Mouse (Mus musculus) heart, embryonic 10.5 days (tissue): ENCODE results near the gene 3110082I17Rik. TPM values are rescaled to one million over a fixed set of nuclear protein-coding genes. Genes with fewer than 3 reads are reported as not detected.
A peak's percentile ranks its signal among the peaks of the same experiment; 100 is the strongest.

Experiments used
- DNase-seq: peaks from one replicate; pipeline ENCODE4 v3.0.0-alpha.2; 2017; ENCODE audit warnings: low spot score
- H3K27ac ChIP-seq: fragments of 300-500 bp; sonication (generic); 2 replicates; pipeline ENCODE4 v1.5.1; 2016; ENCODE audit warnings: mild to moderate bottlenecking
- H3K27me3 ChIP-seq: fragments of 300-500 bp; sonication (generic); 2 replicates; pipeline ENCODE4 v1.6.1; 2016; ENCODE audit warnings: mild to moderate bottlenecking; ENCODE audit not compliant: poor library complexity, insufficient read depth, severe bottlenecking
- H3K36me3 ChIP-seq: fragments of 300-500 bp; sonication (generic); 2 replicates; pipeline ENCODE4 v1.6.1; 2016; ENCODE audit warnings: mild to moderate bottlenecking, moderate library complexity
- H3K4me1 ChIP-seq: fragments of 300-500 bp; sonication (generic); 2 replicates; pipeline ENCODE4 v1.6.1; 2016; ENCODE audit warnings: mild to moderate bottlenecking
- H3K4me3 ChIP-seq: fragments of 300-500 bp; sonication (generic); 2 replicates; pipeline ENCODE4 v1.5.1; 2016; ENCODE audit warnings: mild to moderate bottlenecking, moderate library complexity
- H3K9me3 ChIP-seq: fragments of 300-500 bp; sonication (generic); 2 replicates; pipeline ENCODE4 v1.6.1; 2016; ENCODE audit warnings: mild to moderate bottlenecking, moderate library complexity
- WGBS: fragments of 180-500 bp; shearing (Covaris S2); methylation state at CpG from one replicate; pipeline ENCODE4 v1.1.7; 2016; 5-methylcytosine and 5-hydroxymethylcytosine counted together
- polyA plus RNA-seq: library from polyadenylated mRNA; unstranded; fragments of >200 nt; fragmentation: Nextera tagmentation; extraction: Ambion mirVana; gene quantifications from 2 replicates; pipeline ENCODE4 v1.2.1, GENCODE M21; 2016

Gene 3110082I17Rik
- polyA plus RNA-seq, 1 experiment from 2014 or later = 40.9 TPM

GRCm38 (mm10) chr5:139388195-139388570 is 72.1 kb downstream of the 3110082I17Rik start:
- Histone ChIP-seq H3K36me3 (peaks cover 14% of the 10 kb centered on the region), H3K4me1 (peaks cover 75% of the 10 kb centered on the region), H3K4me3 (no peak overlapping the region), H3K27ac (peak overlapping the region; percentile 78), H3K9me3 (no peaks in the 10 kb centered on the region), H3K27me3 (peaks cover 8% of the 10 kb centered on the region; the same call in 1 of the 2 replicates)
- WGBS = 71% methylated on average over 4 of the region's 4 CpGs
- no peak for DNase-seq

DNA sequence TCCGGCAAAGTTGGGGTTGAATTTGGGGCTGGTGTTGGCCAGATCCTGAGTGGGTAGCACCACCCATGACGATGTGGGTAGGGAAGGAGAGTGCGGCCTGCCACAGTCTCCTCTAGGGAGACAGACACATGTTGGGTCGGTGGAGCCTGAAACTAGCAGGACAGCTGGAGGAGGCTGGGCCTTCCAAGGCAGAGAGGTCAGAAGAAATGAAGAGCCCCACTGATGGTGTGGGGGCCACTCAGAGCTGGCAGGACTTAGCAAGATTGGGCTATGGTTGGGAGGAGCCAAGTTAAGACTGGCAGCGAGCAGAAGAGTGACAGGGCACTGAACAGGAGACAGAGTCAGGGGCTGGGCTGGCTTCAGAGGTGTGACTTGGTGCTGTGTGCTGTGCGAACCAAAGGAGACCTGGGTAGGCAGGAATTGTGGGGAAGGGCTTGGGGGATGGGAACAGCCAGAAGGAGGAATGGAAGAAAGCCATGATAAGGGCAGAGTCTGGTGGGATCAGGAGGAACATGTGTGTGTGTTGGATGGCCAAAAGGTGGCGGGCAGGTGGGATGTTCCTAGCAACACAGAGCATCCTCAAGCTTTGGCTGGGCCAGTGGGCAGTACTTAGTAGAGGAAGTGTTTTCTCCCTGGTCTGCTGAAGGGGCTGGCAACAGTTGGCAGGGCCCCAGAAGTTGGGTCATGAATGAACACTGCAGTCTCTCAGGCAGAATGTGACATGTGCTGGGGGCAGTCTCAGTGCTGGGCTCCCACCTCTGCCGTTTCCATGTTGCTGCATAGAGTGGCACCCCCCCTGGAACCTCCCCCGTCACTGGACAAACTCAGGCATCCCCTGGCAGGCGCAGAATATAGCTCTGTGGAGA is 72.8 kb downstream of the 3110082I17Rik start:
- no peak for DNase-seq
- Histone ChIP-seq H3K27ac (peak overlapping the region; percentile 78), H3K4me3 (no peak overlapping the region)

DNA sequence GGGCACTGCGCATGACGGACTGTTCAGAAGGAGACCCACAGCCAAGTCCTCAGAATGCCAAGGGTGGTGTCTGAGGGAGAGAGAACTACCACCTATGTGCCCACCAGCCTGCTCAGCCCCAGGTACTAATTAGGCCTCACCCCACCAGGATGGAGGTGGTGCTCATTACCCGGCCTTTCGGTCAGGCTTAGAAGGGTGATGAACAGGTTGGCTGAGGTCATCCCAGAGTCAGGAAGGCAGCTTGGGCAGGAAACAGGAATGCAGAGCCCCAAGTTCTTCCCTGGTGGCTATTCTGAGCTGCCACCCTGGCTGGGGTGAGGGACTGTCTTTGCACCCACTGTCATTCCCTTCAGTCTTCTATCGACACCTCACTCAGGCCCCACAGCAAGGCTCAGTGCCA is 74.3 kb downstream of the 3110082I17Rik start:
- H3K4me1 ChIP-seq = peaks cover 93% of the 10 kb centered on the region
- H3K27ac ChIP-seq = peak overlapping the region; percentile 85; the same call in 1 of the 2 replicates
- H3K4me3 ChIP-seq = no peak overlapping the region
- DNase-seq = no peak
- no peaks in the 10 kb centered on the region for H3K9me3 ChIP-seq
- no peaks in the 10 kb centered on the region for H3K27me3 ChIP-seq
- H3K36me3 ChIP-seq = peaks cover 4% of the 10 kb centered on the region; the same call in 1 of the 2 replicates
- 92% methylated on average over 5 of the region's 5 CpGs for WGBS

More for the DNA sequence above, 72.8 kb downstream of the 3110082I17Rik start:
- 77% methylated on average over 10 of the region's 10 CpGs for WGBS
- Histone ChIP-seq H3K36me3 (peaks cover 8% of the 10 kb centered on the region), H3K4me1 (peaks cover 82% of the 10 kb centered on the region), H3K27me3 (0 out of 2 replicates have a peak, but pooled peaks cover 3% of the 10 kb centered on the region), H3K9me3 (no peaks in the 10 kb centered on the region)

DNA sequence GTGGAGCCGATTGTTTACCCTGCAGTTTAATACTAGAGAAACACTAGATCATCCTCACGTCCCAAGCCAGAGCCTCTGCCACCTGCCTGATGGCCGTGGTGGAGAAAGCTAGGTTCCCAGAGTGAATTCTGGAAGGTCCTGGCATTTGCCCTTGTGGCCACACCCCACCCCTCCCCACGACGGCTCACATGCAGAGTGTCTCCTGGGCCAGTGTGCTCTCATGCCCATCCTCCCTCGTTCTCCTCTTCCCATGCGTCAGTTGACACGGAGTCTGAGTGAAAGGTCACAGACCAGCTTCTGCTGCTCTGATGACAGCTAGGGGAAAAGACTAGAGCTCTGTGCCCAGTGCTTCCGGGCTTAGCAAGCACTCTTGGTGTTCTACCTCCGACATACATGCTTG is 75.8 kb downstream of the 3110082I17Rik start:
- H3K27ac ChIP-seq = peak overlapping the region; percentile 85
- DNase-seq = no peak
- H3K9me3 ChIP-seq = no peaks in the 10 kb centered on the region
- peak overlapping the region; percentile 22; the same call in 1 of the 2 replicates for H3K4me3 ChIP-seq
- peaks cover 4% of the 10 kb centered on the region; the same call in 1 of the 2 replicates for H3K36me3 ChIP-seq
- no peaks in the 10 kb centered on the region for H3K27me3 ChIP-seq
- peaks cover 96% of the 10 kb centered on the region for H3K4me1 ChIP-seq
- WGBS = 29% methylated on average over 10 of the region's 10 CpGs

GRCm38 (mm10) chr5:139383234-139383633 is 77.1 kb downstream of the 3110082I17Rik start:
- DNase-seq = no peak
- Histone ChIP-seq H3K27me3 (no peaks in the 10 kb centered on the region), H3K4me1 (peaks cover 96% of the 10 kb centered on the region), H3K36me3 (peaks cover 4% of the 10 kb centered on the region; the same call in 1 of the 2 replicates), H3K4me3 (peak overlapping the region; percentile 82; the same call in 1 of the 2 replicates), H3K27ac (peak overlapping the region; percentile 85), H3K9me3 (no peaks in the 10 kb centered on the region)
- 76% methylated on average over 9 of the region's 9 CpGs for WGBS

GRCm38 (mm10) chr5:139382760-139383159 is 77.6 kb downstream of the 3110082I17Rik start:
- peak overlapping the region; percentile 82 for H3K4me3 ChIP-seq
- no peaks in the 10 kb centered on the region for H3K9me3 ChIP-seq
- H3K4me1 ChIP-seq = peaks cover 96% of the 10 kb centered on the region
- H3K27ac ChIP-seq = peak overlapping the region; percentile 85
- 19% methylated on average over 8 of the region's 8 CpGs for WGBS
- peak; percentile 96 for DNase-seq
- no peaks in the 10 kb centered on the region for H3K27me3 ChIP-seq
- peaks cover 4% of the 10 kb centered on the region; the same call in 1 of the 2 replicates for H3K36me3 ChIP-seq

DNA sequence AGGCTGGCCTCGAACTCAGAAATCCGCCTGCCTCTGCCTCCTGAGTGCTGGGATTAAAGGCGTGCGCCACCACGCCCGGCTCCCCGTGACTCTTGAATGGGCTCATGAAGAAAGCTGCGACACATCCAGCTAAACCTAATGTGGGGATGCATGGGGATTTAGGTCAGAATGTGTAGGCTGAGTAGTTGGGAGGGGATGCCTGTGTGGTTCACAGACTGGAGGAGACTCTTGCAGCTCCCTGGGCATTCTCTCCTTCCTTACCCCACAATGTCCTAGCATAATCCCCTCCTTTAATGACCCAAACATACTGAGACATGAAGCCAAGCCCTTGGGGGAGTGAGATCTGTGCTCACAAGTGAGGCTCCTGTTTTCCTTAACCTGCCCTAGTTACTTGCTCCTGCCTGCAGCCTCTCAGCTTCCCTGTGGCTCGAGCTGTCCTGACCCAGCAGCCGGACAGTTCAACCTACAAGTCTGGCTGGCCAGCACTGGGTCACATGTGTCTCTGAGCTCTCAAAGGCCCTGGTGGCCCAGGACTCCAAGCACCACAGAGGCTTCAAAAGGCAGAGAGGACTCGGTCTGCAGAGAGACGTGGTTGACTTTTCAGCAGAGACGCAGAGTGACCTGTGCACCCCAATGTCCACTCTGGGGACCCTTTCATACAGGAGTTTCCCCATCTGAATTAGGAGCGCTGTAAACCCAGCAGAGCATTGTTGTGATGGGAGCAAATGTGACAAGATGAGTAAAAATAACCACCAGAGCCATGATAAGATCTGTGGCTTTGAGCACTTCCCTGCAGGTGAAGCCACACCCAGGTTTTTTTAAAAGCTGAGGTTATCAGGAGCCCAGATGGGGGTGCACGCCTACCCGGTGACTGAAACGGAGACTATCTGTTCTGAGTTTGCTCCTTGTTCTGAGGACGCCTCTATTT is 78.5 kb downstream of the 3110082I17Rik start:
- DNase-seq = no peak

GRCm38 (mm10) chr5:139380385-139381248 is 79.7 kb downstream of the 3110082I17Rik start:
- Histone ChIP-seq H3K36me3 (no peaks in the 10 kb centered on the region; the same call in 1 of the 2 replicates), H3K9me3 (no peaks in the 10 kb centered on the region), H3K4me1 (peaks cover 100% of the 10 kb centered on the region), H3K4me3 (peak overlapping the region; percentile 82), H3K27ac (peak overlapping the region; percentile 91), H3K27me3 (no peaks in the 10 kb centered on the region)
- 2% methylated on average over 73 of the region's 73 CpGs for WGBS
- DNase-seq = peak; percentile 97

More for the DNA sequence above, 78.5 kb downstream of the 3110082I17Rik start:
- Histone ChIP-seq H3K36me3 (peaks cover 4% of the 10 kb centered on the region; the same call in 1 of the 2 replicates), H3K4me1 (peaks cover 97% of the 10 kb centered on the region), H3K4me3 (peak overlapping the region; percentile 82), H3K27ac (peak overlapping the region; percentile 85), H3K27me3 (no peaks in the 10 kb centered on the region), H3K9me3 (no peaks in the 10 kb centered on the region)
- WGBS = 56% methylated on average over 18 of the region's 18 CpGs

GRCm38 (mm10) chr5:139379771-139380384 is 80.4 kb downstream of the 3110082I17Rik start:
- H3K27ac ChIP-seq = peak overlapping the region; percentile 91
- no peak for DNase-seq
- peak overlapping the region; percentile 82 for H3K4me3 ChIP-seq
- H3K36me3 ChIP-seq = no peaks in the 10 kb centered on the region
- H3K27me3 ChIP-seq = no peaks in the 10 kb centered on the region
- H3K9me3 ChIP-seq = no peaks in the 10 kb centered on the region
- 25% methylated on average over 8 of the region's 8 CpGs for WGBS
- H3K4me1 ChIP-seq = peaks cover 99% of the 10 kb centered on the region

GRCm38 (mm10) chr5:139378986-139379629 is 81.2 kb downstream of the 3110082I17Rik start:
- H3K4me1 ChIP-seq = peaks cover 98% of the 10 kb centered on the region
- 20% methylated on average over 21 of the region's 21 CpGs for WGBS
- peak overlapping the region; percentile 82 for H3K4me3 ChIP-seq
- H3K36me3 ChIP-seq = no peaks in the 10 kb centered on the region
- no peaks in the 10 kb centered on the region for H3K27me3 ChIP-seq
- H3K9me3 ChIP-seq = no peaks in the 10 kb centered on the region
- H3K27ac ChIP-seq = peak overlapping the region; percentile 91
- DNase-seq = no peak

GRCm38 (mm10) chr5:139378271-139378556 is 82.1 kb downstream of the 3110082I17Rik start:
- peak overlapping the region; percentile 91 for H3K27ac ChIP-seq
- peak overlapping the region; percentile 82; the same call in 1 of the 2 replicates for H3K4me3 ChIP-seq
- H3K9me3 ChIP-seq = no peaks in the 10 kb centered on the region
- peaks cover 94% of the 10 kb centered on the region for H3K4me1 ChIP-seq
- 84% methylated on average over 7 of the region's 7 CpGs for WGBS
- H3K27me3 ChIP-seq = no peaks in the 10 kb centered on the region
- no peak for DNase-seq
- no peaks in the 10 kb centered on the region for H3K36me3 ChIP-seq
